ENCODE assay signal across 8 mouse cellular contexts in genomic region chr3:86547251-86547791, GRCm38 (mm10). TPM values are rescaled to one million over a fixed set of nuclear protein-coding genes. Genes with fewer than 3 reads are reported as not detected.
DNase-seq lines count a peak whose midpoint lies in the region; ATAC-seq and TF ChIP-seq lines count a peak whose summit lies in the region.

No protein-coding gene starts in this region.

- H3K4me2 ChIP-seq in heart, postnatal 0 days (ENCODE audit: low read depth, low read length), result peak overlapping the region; percentile 73
- H3K4me2 ChIP-seq in liver, embryonic 14.5 days (ENCODE audit: low read depth), result peak overlapping the region; percentile 49
- H3K4me2 ChIP-seq in stomach, embryonic 15.5 days, result peak overlapping the region; percentile 55

- TF ChIP-seq EP300 in heart, postnatal 0 days (IDR thresholded peaks at IDR 0.05; ENCODE audit: low read depth), result no peak
- TF ChIP-seq EP300 in liver, embryonic 14.5 days (IDR thresholded peaks at IDR 0.05; ENCODE audit: low read depth), result no peak

- ATAC-seq in cerebellum, adult (ENCODE audit: insufficient number of reproducible peaks, low FRiP score, low TSS enrichment), result peak; percentile 50
- peak; percentile 18; the same call in 1 of the 2 replicates for ATAC-seq in heart, postnatal 0 days (ENCODE audit: insufficient read depth, low read depth)
- no peak for ATAC-seq in liver, embryonic 14.5 days (ENCODE audit: insufficient read depth)
- no peak; the same call in 1 of the 2 replicates for ATAC-seq in stomach, embryonic 15.5 days (ENCODE audit: insufficient read depth, low FRiP score, low read depth)

- H3K36me3 ChIP-seq in spleen, adult 2 months (ENCODE audit: control insufficient read depth, insufficient read depth, low read length), result no peaks in the 10 kb centered on the region; the same call in 1 of the 2 replicates
- no peaks in the 10 kb centered on the region for H3K36me3 ChIP-seq in heart, postnatal 0 days (replicated peaks; ENCODE audit: control insufficient read depth, insufficient read depth, low read length)
- H3K36me3 ChIP-seq in liver, embryonic 14.5 days (replicated peaks; ENCODE audit: control insufficient read depth, insufficient read depth, low read depth), result no peaks in the 10 kb centered on the region
- H3K36me3 ChIP-seq in stomach, embryonic 15.5 days, result no peaks in the 10 kb centered on the region

- peak overlapping the region; percentile 51 for H3K4me3 ChIP-seq in spleen, adult 2 months (ENCODE audit: extremely low read depth, insufficient read depth, insufficient read length)
- H3K4me3 ChIP-seq in heart, postnatal 0 days (ENCODE audit: low read depth, low read length), result peak overlapping the region; percentile 54
- peak overlapping the region; percentile 42 to 44 for H3K4me3 ChIP-seq in liver, embryonic 14.5 days (ENCODE audit: insufficient read depth in 1 of 2, low read depth in 2 of 2, low read length in 2 of 2)
- H3K4me3 ChIP-seq in stomach, embryonic 15.5 days (replicated peaks), result peak overlapping the region; percentile 39

- peaks cover 5% of the 10 kb centered on the region for H3K4me1 ChIP-seq in spleen, adult 2 months (ENCODE audit: control insufficient read depth, insufficient read depth, insufficient read length)
- H3K4me1 ChIP-seq in heart, postnatal 0 days (ENCODE audit: control insufficient read depth, insufficient read depth), result peaks cover 19% of the 10 kb centered on the region; the same call in 1 of the 2 replicates
- H3K4me1 ChIP-seq in liver, embryonic 14.5 days (replicated peaks; ENCODE audit: control insufficient read depth in 2 of 2, insufficient read depth in 2 of 2, low read length in 1 of 2), result no peaks in the 10 kb centered on the region
- peaks cover 13% of the 10 kb centered on the region for H3K4me1 ChIP-seq in stomach, embryonic 15.5 days

- no peak for DNase-seq in cerebellum, postnatal 4 days (ENCODE audit: low spot score in 2 of 2)
- peak in 1 of 2 experiments; percentile 10 for DNase-seq in spleen, adult 2 months (ENCODE audit: low read depth in 1 of 2, low spot score in 2 of 2)
- DNase-seq in spleen, postnatal 14 days (ENCODE audit: low spot score in 2 of 2), result no peak
- no peak for DNase-seq in heart, postnatal 0 days (ENCODE audit: low spot score)
- no peak for DNase-seq in liver, embryonic 14.5 days (ENCODE audit: low read depth in 3 of 3, low spot score in 3 of 3)
- DNase-seq in layer of hippocampus, adult 8-10 months (ENCODE audit: low spot score in 2 of 2), result no peak

- peaks cover 19% of the 10 kb centered on the region for H3K27me3 ChIP-seq in spleen, adult 2 months (ENCODE audit: control insufficient read depth, insufficient read depth, low read length)
- peaks cover 62% of the 10 kb centered on the region for H3K27me3 ChIP-seq in heart, postnatal 0 days (ENCODE audit: control insufficient read depth, insufficient read depth, low read length)
- peaks cover 55% of the 10 kb centered on the region for H3K27me3 ChIP-seq in liver, embryonic 14.5 days (ENCODE audit: control insufficient read depth, insufficient read depth, low read length)
- peaks cover 39% of the 10 kb centered on the region for H3K27me3 ChIP-seq in stomach, embryonic 15.5 days (replicated peaks)

- 10% methylated on average over 42 of the region's 42 CpGs for WGBS in spleen, adult 2 months
- 2% methylated on average over 42 of the region's 42 CpGs for WGBS in heart, postnatal 0 days
- WGBS in liver, embryonic 14.5 days (ENCODE audit: insufficient replicate concordance), result 2% methylated on average over 42 of the region's 42 CpGs
- WGBS in stomach, embryonic 15.5 days, result 5% methylated on average over 42 of the region's 42 CpGs

- 0 out of 2 replicates have a peak overlapping the region, but pooled peaks have one; percentile 24 for H3K9ac ChIP-seq in heart, postnatal 0 days (replicated peaks; ENCODE audit: low read depth, low read length)
- H3K9ac ChIP-seq in liver, embryonic 14.5 days (replicated peaks), result no peak overlapping the region
- no peak overlapping the region for H3K9ac ChIP-seq in stomach, embryonic 15.5 days

- TF ChIP-seq POLR2A in spleen, adult 2 months (IDR thresholded peaks at IDR 0.05; ENCODE audit: low read depth, low read length), result no peak

- no peaks in the 10 kb centered on the region for H3K9me3 ChIP-seq in heart, postnatal 0 days (replicated peaks; ENCODE audit: control insufficient read depth, low read length)
- no peaks in the 10 kb centered on the region for H3K9me3 ChIP-seq in liver, embryonic 14.5 days (ENCODE audit: control insufficient read depth, low read length)
- H3K9me3 ChIP-seq in stomach, embryonic 15.5 days, result no peaks in the 10 kb centered on the region

- no peak overlapping the region for H3K27ac ChIP-seq in spleen, adult 2 months (ENCODE audit: insufficient read depth, low read length)
- H3K27ac ChIP-seq in heart, postnatal 0 days (ENCODE audit: low read depth), result no peak overlapping the region
- H3K27ac ChIP-seq in liver, embryonic 14.5 days, result no peak overlapping the region
- peak overlapping the region; percentile 49; the same call in 1 of the 2 replicates for H3K27ac ChIP-seq in stomach, embryonic 15.5 days

- no peak for TF ChIP-seq CTCF in spleen, adult 2 months (IDR thresholded peaks at IDR 0.05; ENCODE audit: extremely low read depth, insufficient read depth, insufficient read length, insufficient replicate concordance)
- TF ChIP-seq CTCF in heart, postnatal 0 days (IDR thresholded peaks at IDR 0.05; ENCODE audit: low read depth), result no peak
- TF ChIP-seq CTCF in liver, embryonic 14.5 days (IDR thresholded peaks at IDR 0.05; ENCODE audit: low read depth), result no peak

RNA-seq across cellular contexts. Expression of gene Mab21l2, which starts 1.1 kb away (rescaled TPM):
- not detected in 2 replicates for polyA plus RNA-seq in spleen, adult 2 months (2012; rRNA removed)
- total RNA-seq in heart, postnatal 0 days (2014; rRNA removed; ENCODE audit: low replicate concordance), result 0.53 TPM in 1 of 2 replicates, not detected in the other
- polyA plus RNA-seq in heart, postnatal 0 days (2015; fragmentation: Nextera tagmentation; extraction: Ambion mirVana), result 0.27 and 0.48 TPM in 2 replicates
- polyA plus RNA-seq in liver, embryonic 14.5 days (2012; rRNA removed), result 0.31 and 0.69 TPM in 2 replicates
- polyA plus RNA-seq in liver, embryonic 14.5 days (2014; fragmentation: Nextera tagmentation; extraction: Ambion mirVana), result 0.15 and 0.23 TPM in 2 replicates
- 28.7 and 31.8 TPM in 2 replicates for polyA plus RNA-seq in stomach, embryonic 15.5 days (2015; fragmentation: Nextera tagmentation; extraction: Ambion mirVana)
- total RNA-seq in layer of hippocampus, adult 8-10 months (2022), result under 1 TPM; 0.12 to 0.23 (median 0.19) TPM

Comparison
In these comparisons a context has a peak if more than half of its experiments do, and no peak if none do; other contexts are left out.
1. ATAC-seq: peak in cerebellum, adult (single experiment) and heart, postnatal 0 days (single experiment); none in liver, embryonic 14.5 days (single experiment) and stomach, embryonic 15.5 days (single experiment).
2. RNA of gene Mab21l2, which starts 1.1 kb away (polyA plus RNA-seq): 28.7 to 31.8 TPM in stomach, embryonic 15.5 days; 0.15 to 0.69 TPM in liver, embryonic 14.5 days, 0.27 to 0.48 TPM in heart, postnatal 0 days and not detected in spleen, adult 2 months; every median in the first group is over 10 times any median in the second.
3. Peak in every context shown above with its lines, with median percentiles within 50 percentile points of each other: H3K4me3 ChIP-seq and H3K4me2 ChIP-seq.